Mouse (Mus musculus) frontal cortex, adult (tissue): ENCODE results near the gene Rad54l.

Source experiments
- ATAC-seq: cut with Nextera tagmentation; 2 replicates; pipeline ENCODE4 v1.9.2; 2017; ENCODE audit warnings: mild to moderate bottlenecking, moderate library complexity, mixed read lengths; ENCODE audit not compliant: low TSS enrichment

The Rad54l gene

DNA sequence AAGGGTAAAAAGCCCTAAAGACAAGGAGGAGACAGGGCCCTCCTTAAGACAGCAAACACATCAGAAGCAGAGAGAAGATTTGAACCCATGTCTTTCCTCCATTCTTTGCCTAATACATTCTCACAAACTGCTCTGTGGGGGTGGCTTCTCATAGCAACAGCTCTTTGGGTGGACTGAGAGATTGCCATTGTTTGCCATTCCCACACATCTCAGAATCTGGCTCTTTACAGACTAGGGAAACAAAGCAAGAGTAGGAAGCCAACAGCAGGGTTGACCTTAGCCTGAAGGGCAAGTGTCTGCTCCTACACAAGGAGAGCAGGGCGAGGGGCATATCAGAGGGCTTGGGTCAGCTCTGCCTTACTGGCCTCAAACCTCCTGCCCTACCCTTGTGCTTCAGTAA is 18.2 kb upstream of the Rad54l start:
- ATAC-seq: no peak

DNA sequence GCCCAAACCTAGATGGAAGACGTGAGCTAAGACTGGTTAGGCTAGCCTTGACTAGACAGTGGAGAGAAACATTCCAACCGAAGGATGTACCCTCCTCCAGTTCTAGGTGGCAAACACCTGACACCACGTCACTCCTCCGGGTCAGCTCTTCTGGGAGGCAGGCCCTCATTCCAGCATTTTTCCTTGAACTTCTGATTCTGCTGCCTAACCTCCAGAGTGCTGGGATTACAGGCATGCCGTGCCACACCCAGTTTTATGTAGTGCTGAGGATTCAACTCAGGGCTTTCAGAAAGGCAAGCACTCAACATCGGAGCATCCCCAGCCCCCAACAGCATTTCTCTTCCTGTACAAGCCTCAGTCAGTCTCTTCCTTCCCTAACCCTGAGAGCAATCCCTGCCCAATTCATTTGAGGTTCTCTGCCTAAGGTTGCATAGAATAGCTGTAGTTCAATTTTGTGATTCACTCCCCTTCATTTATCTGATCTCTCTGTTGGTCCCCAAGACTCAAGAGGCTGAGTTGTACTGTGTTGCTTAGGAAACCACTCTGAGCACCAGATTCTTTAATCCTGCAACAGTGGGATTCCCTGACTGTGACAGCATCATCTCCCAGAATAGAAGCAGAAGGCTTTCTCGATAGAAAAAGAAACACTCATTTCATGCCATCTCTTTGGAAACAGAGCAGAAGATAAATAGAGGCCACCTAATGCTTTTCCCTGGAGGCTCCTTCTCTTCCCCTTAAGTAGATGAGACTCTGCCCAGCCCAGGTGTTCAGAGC is 17.5 kb upstream of the Rad54l start:
- peak; percentile 55 for ATAC-seq

DNA sequence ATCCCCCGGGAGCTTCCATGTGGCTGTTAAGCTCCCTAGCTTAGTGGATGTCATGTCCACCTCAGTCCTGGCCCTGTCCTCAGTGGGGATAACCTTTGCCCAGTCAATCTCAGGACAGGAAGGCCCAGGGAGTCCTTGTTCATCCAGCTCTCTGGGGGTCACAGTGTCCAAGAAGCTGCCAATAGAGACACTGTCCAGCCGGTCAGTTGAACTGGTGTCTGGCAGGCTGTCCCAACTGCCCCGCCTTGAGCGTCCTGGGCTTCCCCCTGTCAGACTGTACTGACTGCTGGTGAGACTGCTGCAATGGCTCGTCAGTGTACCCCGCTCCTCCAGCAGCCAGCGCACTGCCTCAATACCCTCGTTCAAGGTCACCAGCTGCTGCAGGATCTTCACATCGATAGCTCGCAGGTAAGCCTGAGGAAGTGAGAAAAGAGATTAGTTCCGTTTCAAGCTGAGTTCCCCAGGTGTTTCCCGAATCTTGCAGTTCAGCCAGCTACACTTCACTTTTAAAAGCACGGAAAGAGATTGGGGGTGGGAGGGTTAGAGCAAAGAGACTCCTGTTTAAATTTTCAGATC is 14.0 kb upstream of the Rad54l start:
- ATAC-seq: no peak

DNA sequence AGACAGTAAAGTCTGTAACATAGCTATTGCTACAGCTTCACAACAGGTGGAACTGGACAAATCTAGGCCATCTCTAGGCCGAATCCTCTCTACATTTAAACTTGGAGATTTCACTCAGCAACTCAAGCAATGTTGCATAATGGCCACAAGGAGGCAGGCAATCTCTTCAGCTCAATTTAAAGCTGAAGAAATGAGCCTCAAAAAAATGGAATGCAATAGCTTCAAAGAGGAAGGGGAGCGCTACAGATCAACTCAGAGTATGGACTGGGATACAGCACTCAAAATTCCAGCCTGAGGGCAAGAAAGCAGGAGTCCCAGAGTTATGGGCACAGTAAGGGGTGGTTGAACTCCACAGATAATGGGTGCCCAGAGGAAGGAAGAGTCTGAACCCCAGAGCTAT is 11.5 kb upstream of the Rad54l start:
- peak; percentile 72 for ATAC-seq

DNA sequence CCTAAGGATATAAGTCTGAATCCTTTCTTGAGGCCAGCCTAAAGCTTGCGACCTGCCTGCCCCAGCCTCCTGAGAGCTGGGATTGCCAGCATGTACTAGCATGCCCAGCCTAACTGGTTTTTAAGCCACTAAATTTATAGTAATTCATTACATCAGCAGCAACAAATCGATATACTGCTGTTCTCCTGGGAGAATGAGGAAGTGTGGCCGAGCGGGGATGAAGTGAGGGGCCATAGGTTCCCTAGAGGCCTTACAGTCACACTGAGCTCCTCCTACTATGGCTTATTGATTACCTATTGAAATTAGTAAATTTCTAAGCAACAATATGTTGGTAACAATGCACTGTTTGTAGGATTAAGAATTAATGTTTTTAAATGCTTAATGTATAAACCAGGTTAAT is 9.6 kb upstream of the Rad54l start:
- no peak for ATAC-seq

DNA sequence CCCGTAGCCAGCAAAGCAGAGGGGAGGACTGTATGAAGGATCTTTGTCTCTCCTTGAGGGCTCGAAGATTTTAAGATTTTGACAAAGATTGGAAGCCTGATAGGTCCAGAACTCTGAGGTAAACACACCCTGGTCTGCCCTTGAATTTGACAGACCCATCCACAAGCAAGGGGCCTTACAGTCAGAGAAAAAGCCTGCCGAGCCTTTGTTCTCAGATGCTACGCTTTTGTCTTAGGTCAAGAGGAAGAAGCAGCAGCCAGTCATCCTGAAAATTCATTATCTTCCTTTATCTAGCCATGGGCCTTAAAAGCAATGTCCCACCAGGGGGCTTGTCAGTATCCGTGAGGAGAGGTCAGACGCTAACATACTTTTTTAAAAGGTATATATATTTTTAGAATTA is 4.5 kb upstream of the Rad54l start:
- ATAC-seq: no peak

DNA sequence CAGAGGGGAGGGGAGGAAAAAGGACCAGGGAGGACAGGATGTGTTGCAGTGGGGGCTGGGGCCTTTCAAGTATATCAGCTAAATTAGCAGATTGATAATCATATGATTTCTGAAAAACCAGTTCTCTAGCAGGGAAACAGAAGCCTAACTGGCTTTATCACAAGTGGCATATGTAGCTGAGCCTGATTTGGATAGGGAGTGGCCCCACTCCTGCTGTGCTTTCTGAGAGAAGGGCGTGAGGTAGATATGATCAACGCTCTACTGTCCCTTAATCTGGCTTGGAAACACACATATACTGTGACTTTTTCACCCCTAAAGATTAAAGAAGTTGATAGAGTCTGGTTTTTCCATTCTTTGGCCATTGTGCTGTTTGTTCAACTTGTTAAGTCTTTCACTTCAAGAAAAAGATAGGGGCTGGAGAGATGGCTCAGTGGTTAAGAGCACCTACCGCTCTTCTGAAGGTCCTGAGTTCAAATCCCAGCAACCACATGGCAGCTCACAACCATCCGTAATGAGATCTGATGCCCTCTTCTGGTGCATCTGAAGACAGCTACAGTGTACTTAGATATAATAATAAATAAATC is 2.4 kb upstream of the Rad54l start:
- no peak for ATAC-seq

DNA sequence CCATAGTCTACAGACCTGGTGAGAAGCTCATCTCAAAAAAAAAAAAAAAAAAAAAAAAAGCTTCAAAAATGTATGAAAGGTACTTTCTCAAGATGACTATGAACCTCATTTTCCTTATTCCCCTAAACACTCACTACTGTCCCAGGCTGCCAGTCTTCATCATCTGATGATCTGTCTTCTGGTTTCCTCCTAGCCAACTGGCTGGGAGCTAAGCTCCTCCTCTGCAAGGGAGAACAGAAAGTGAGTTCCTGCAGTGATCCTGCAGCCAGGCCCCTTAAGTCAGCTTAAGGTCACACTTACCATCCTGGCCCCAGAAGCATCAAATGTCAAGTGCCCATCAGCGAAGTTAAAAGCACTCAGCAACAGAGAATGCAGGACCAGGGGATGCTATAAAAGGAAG is 728 bp downstream of the Rad54l start:
- ATAC-seq: no peak

DNA sequence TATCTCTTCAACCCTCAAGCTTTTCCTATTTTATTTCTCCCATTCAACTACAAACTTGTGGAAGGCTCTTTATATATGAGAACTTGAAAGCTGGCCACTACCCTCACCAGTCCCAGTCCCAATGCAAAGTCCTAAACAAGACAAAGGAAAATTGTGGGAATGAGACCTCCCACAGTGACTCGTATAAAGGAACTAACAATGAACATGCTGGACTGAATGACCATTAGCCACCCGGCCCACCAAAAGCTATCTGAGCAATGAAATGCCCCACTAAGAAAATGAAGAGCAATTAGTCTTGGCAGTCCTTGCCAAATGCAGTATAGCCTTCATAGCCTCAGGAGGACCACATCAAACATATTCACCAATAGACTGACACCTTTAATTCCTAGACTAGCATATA is 12.0 kb downstream of the Rad54l start:
- ATAC-seq: no peak

DNA sequence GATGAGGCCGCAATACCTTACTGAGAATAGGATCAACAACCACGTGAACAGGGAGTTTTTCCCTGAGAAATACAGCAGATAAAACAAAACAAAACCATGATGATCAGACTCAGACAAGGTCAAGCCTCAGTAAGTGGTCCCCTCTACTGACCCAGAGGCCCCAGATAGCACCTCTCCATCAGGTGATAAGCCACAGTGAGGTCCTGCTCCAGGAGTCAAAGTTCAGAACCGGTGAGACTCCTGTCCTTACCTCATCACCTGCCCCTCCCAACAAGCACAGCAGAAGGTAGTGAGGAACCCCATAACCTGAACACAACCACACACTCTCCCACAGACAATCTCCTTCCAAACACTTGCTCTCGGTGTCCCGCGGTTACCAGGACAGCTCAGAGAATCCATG is 12.8 kb downstream of the Rad54l start:
- no peak for ATAC-seq

DNA sequence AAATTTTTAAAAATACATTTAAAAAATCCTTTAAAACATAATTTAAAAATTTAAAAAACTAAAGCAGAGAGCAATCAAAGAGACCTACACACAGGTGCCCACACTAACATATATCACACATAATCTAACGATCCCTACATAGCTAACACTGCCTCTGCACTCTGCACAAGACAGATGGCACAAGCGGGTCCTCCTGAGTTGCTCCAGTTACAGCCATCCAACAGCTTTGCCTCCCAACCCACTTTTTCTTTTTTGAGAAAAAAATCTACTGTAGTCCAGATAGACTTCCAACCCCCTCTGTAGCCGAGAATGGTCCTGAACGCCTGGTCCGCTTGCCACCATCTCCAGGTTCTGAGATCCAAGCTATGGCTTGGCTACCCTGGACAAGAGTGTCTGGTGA is 18.2 kb downstream of the Rad54l start:
- ATAC-seq: peak; percentile 82

DNA sequence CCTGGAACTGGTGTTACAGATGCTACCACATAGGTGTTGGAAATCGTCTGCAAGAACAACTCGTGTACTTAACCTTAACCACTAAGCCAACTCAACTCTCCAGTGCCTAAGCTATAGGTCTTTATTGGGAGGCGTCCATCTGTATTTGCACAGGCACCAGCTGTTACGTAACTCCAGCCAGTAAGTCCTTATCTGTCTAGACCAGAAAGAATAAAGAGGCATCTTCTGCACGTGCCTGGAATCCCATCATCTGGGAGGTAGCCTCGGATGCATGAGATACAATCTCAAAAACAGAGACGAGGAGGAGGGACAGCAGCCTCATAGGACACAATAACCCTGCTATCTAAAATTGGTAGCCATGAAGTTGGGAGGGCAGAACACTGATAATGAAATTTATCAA is 22.5 kb downstream of the Rad54l start:
- no peak for ATAC-seq

DNA sequence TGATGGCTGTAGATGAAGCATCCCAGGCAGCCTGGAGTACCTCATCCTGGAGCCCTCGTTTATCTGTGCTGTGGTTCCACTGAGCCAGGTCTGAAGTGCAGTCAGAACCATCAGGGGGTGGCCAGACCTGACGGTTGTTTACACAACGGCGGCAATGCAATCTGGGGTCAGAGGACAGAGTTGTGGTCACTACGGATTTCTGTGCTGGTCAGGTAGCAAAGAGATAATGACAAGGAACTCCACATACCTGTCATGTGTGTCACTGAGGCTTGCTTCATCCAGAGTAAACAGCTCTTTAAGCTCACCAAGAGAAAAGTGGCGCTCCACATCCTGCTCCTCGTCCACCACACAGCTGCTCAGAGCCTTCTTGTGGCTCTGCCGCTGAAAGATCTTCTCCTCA is 26.3 kb downstream of the Rad54l start:
- no peak for ATAC-seq

DNA sequence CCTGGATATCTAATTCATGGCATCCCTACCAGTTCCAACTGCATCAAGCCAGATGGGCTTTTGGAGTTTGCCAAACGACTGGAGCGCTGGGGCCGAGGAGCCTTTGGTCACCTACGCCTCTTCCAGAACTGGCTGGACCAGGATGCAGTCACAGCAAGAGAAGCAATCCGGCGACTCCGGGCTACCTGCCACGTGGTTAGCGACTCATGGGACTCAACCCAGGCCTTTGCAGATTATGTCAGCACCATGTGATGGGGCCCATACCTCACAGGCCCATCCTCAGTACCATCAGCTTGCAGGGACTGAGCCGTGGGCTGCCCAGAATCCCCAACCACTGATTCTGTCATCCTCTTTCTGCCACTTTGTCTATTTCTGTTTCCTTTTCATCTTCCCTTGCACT is 27.2 kb downstream of the Rad54l start:
- no peak for ATAC-seq

DNA sequence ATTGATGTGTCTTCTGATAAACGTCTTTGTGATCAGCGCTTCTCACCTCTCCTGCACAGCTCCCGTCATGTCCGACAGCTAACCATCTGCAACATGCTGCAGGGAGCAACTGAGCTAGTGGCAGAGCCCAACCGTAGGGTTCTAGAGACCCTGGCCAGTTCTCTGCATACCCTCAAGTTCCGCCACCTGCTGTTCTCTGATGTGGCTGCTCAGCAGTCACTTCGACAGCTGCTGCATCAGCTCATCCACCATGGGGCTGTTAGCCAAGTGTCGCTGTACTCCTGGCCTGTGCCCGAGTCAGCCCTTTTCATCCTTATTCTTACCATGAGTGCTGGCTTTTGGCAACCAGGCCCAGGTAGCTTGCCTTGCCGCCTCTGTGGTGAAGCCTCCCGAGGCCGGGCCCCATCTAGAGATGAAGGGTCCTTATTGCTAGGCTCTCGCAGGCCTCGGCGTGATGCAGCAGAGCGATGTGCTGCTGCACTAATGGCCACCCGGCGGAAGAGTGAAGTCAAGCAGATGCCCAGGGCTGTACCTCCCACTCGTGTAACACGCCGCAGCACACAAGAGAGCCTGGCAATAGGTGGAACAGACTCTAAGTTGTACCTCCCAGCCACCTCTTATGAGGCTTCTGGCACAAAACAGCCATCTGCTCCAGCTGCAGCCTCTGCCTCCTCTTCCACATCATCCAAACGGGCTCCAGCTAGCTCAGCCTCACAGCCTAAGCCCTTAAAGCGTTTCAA is 34.8 kb downstream of the Rad54l start:
- ATAC-seq: peak; percentile 85

DNA sequence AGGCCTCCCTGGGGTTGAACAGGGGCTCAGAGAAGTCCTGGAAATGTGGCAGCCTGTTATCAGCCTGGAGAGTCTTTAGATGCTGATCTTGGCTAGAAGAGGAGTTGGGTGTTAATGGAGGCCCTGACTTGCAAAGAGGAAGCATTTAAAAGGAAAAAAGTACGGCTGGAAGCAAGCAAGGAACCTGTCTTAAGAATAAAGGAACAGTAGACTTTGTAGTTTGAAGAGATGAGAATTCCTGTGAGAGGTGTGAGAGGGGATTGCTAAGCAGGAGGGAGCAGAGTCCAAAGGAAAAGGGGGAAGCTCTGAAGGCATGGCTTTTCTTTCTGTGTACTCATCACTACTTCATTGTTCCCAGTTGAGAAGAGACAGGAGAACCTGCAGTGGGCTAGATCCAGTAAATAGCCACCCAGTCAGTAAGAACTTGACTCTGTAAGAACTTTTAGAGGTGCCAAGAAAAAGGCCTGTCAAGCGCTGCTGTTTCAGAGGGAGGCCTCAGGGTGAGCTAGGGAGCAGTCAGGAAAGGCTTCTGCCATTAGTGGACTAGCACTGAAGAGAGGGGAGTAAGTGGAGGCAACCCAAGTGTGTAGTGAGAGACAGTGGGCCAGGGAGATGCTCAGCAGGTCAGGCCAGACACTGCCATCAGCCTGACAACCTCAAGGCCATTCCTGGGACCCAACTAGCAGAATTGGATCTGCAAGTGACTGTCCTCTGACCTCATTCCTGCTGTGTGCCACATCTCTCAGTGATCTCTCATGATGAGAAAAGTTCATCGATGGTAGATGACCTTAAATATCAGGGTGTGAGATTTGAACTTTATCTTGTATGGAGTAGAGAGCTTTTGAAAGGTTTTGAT is 46.0 kb downstream of the Rad54l start:
- ATAC-seq: no peak

DNA sequence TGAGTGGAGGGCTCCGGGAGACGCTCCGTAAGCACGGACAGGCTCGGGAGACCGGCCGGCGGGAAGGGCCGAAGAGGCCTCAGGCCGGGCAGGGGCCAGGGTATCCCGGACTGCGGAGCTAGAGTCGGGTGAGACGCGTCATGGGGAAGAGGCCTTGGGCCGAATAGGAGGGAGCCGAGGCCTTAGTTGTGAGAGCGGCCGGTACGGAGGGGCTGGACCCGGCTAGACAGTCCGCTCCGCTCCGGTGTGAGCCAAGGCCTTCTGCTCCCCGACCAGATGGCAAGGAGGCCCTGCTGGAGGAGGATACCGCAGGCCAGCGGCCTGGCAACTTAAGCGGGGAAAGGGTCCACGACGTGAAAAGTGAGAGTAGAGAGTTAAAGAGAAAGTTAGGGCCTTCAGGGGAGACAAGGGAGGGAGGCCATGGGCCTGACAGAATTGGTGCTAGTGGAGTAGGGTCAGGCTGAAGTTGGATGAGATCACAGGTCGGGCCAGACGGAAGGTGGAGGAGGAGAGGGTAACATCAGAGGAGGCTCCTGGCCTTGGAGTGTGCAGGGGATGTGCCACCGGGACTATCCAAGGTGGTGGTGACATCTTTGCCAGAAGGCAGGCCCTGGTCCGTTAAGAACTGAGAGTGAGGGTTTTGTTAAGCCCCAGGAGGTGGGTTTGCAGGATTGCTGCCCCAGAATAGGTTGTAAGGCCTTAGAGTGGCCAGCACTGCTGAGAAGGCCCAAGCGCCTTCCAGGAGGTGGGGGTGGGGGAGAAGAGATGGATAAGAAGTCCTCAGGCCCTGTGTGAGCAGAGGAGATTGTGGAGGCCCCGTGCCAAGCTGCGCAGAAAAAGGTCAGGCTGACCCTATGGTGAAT is 46.9 kb downstream of the Rad54l start:
- ATAC-seq: peak; percentile 4; the same call in 1 of the 2 replicates

DNA sequence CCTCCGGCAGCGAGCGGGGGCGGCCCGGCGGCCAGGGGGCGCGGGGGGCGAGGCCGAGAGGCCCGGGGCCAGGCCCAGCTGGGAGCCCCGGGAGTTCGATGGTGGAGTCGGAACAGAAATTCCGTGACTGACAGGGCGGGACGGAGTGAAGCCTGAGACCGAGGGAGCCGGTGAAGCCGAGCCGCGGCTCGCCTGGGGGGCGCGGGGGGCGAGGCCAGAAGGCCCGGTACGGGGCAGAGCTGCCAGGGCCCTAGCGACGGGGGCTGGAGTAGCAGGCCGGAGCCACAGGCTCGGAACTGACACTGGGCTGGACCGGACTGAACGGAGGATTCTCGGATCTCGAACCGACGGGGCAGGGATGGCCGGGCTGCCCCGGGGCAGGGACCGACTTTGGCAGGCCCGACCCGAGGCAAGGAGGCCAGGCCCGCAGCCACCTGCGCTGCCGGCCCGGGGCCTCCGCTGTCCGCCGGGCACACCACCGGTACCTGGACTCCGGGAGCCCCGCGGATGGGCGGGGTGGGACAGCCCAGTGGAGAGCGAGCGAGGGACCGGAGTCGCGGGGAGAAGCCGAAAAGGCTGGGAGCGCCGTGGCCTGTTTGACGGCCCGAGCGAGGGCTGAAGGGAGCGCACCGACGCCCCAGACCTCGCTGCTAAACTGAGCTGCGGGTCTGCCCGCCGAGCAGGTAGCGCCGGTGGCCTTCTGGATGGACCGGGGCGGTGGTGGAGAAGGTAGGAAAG is 47.7 kb downstream of the Rad54l start:
- ATAC-seq: peak; percentile 14; the same call in 1 of the 2 replicates

DNA sequence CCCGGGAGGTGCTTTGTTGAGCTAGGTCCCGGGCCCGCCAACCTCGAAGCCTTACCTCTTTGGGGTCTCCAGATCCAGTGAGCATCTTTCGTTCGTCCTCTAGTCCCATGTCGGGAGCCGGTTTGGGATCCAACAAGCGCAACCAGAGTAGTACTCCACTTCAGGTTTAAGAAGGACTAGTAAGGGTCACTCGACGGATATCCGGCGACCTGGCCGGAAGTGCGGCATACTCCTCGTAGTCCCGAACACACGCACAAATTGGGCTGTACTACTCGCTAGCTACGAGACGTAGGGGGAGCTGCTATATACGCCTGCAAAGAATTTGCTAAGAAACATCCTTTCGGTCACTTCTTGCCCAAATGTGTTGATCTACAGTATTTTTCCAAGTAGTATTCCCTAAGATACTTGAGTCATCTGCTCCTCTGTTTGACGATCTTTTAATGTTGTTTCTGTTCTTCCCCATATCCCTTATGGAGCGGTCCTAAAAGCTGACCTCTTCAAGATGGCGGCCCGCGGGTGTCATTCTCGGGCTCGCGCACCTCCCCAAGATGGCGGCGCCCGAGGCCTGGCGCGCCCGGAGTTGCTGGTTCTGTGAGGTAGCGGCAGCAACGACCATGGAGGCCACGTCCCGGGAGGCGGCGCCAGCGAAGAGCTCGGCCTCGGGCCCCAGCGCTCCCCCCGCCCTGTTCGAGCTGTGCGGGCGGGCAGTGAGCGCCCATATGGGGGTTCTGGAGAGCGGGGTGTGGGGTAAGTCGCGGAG is 48.4 kb downstream of the Rad54l start, which contains the start of the genes Uqcrh and Lrrc41:
TSS of gene Uqcrh (minus strand) at position 211 of the 760 bp plus-strand sequence.
TSS of gene Lrrc41 (plus strand) at position 409 of the 760 bp plus-strand sequence.
- peak; percentile 86 for ATAC-seq
